Comparison of ENCODE assay signal across 25 mouse cellular contexts in genomic region chr2:164466787-164467186, GRCm38 (mm10). TPM values are rescaled to one million over a fixed set of nuclear protein-coding genes. Genes with fewer than 3 reads are reported as not detected.
DNase-seq lines count a peak whose midpoint lies in the region; ATAC-seq and TF ChIP-seq lines count a peak whose summit lies in the region.
"Had no signal": no experiment of that assay in that cellular context is flagged by ENCODE, and none has a peak within 500 bp of the region (broad histone marks: within the 10 kb centered on the region; RNA-seq: fewer than 3 reads in every experiment).

No protein-coding gene starts in this region.

- DNase-seq in G1E (ENCODE audit: low spot score): peak; percentile 57
- peak; percentile 84 for DNase-seq in MEL (ENCODE audit: low read depth, low spot score)
- no peak for DNase-seq in liver, embryonic 14.5 days (ENCODE audit: low read depth in 3 of 3, low spot score in 3 of 3)
- no peak for DNase-seq in thymus, adult 18-20 months
- DNase-seq: adrenal gland, postnatal 10 days; cerebellum, adult 18-20 months; cerebellum, adult 9-11 months; cerebellum, postnatal 36 days; gastrocnemius, postnatal 14 days had no signal

- no peak overlapping the region for H3K4me2 ChIP-seq in liver, embryonic 14.5 days (ENCODE audit: low read depth)
- no peak overlapping the region for H3K4me2 ChIP-seq in hindbrain, embryonic 13.5 days
- H3K4me2 ChIP-seq: embryonic facial prominence, embryonic 13.5 days; forebrain, embryonic 12.5 days; heart, embryonic 12.5 days; hindbrain, embryonic 15.5 days had no signal

- H3K79me2 ChIP-seq in MEL (ENCODE audit: control insufficient read depth, insufficient read depth, low read length, poor library complexity): peaks cover 12% of the 10 kb centered on the region

- H3K4me1 ChIP-seq in G1E (ENCODE audit: insufficient read depth, low read depth, low read length) (peaks cover 84% of the 10 kb centered on the region), MEL (ENCODE audit: control insufficient read depth in 1 of 2, insufficient read depth in 2 of 2, low read length in 2 of 2) (peaks cover 14 to 22% of the 10 kb centered on the region in 2 experiments; a peak in 3 of 4 replicates)
- H3K4me1 ChIP-seq in liver, embryonic 14.5 days (replicated peaks; ENCODE audit: control insufficient read depth in 2 of 2, insufficient read depth in 2 of 2, low read length in 1 of 2): peaks cover 4 to 11% of the 10 kb centered on the region in 2 experiments
- peaks cover 15% of the 10 kb centered on the region for H3K4me1 ChIP-seq in hindbrain, embryonic 13.5 days (replicated peaks)

- 44% methylated on average over 5 of the region's 5 CpGs for WGBS in liver, embryonic 14.5 days (ENCODE audit: insufficient replicate concordance)
- WGBS in hindbrain, embryonic 13.5 days: 92% methylated on average over 5 of the region's 5 CpGs

- peak; percentile 88 for ATAC-seq in G1E (ENCODE audit: extremely low read depth, insufficient number of reproducible peaks, low FRiP score, poor library complexity, severe bottlenecking)
- ATAC-seq in liver, embryonic 14.5 days (ENCODE audit: insufficient read depth): peak; percentile 67
- ATAC-seq in megakaryocyte-erythroid progenitor cell, adult 5-6 weeks (replicated peaks; ENCODE audit: low FRiP score, low TSS enrichment, poor library complexity, severe bottlenecking): peak; percentile 69
- ATAC-seq in hindbrain, embryonic 13.5 days (ENCODE audit: low FRiP score): no peak
- ATAC-seq: forebrain, embryonic 16.5 days had no signal

- no peaks in the 10 kb centered on the region for H3K27me3 ChIP-seq in G1E (ENCODE audit: insufficient read depth, low read length)
- H3K27me3 ChIP-seq in MEL (ENCODE audit: control insufficient read depth in 1 of 2, insufficient read depth in 2 of 2, low read length in 2 of 2): no peaks in the 10 kb centered on the region
- H3K27me3 ChIP-seq in liver, embryonic 14.5 days (ENCODE audit: control insufficient read depth, insufficient read depth, low read length): no peaks in the 10 kb centered on the region
- no peaks in the 10 kb centered on the region for H3K27me3 ChIP-seq in hindbrain, embryonic 13.5 days
- H3K27me3 ChIP-seq: embryonic facial prominence, embryonic 13.5 days; forebrain, embryonic 12.5 days; heart, embryonic 12.5 days; hindbrain, embryonic 15.5 days had no signal

- TF ChIP-seq CTCF in G1E (IDR thresholded peaks at IDR 0.05; ENCODE audit: low read depth, low read length) (no peak), MEL (IDR thresholded peaks at IDR 0.05 in 2 of 3, conservative IDR thresholded peaks at IDR 0.05 in 1 of 3; ENCODE audit: control insufficient read depth in 1 of 3, insufficient read depth in 1 of 3, low read depth in 2 of 3, low read length in 3 of 3, poor library complexity in 1 of 3, severe bottlenecking in 1 of 3) (no peak)
- no peak for TF ChIP-seq CTCF in liver, embryonic 14.5 days (IDR thresholded peaks at IDR 0.05; ENCODE audit: low read depth)

- peak overlapping the region; percentile 31 for H3K9ac ChIP-seq in MEL (ENCODE audit: control insufficient read depth, low read depth, low read length, poor library complexity, severe bottlenecking)
- no peak overlapping the region for H3K9ac ChIP-seq in liver, embryonic 14.5 days (replicated peaks)
- no peak overlapping the region for H3K9ac ChIP-seq in hindbrain, embryonic 13.5 days
- H3K9ac ChIP-seq: embryonic facial prominence, embryonic 13.5 days; forebrain, embryonic 12.5 days; heart, embryonic 12.5 days; hindbrain, embryonic 15.5 days had no signal

- no peaks in the 10 kb centered on the region for H3K9me3 ChIP-seq in G1E (replicated peaks)
- H3K9me3 ChIP-seq in MEL (replicated peaks; ENCODE audit: insufficient read depth, low read length): no peaks in the 10 kb centered on the region
- no peaks in the 10 kb centered on the region for H3K9me3 ChIP-seq in liver, embryonic 14.5 days (ENCODE audit: control insufficient read depth, low read length)
- no peaks in the 10 kb centered on the region for H3K9me3 ChIP-seq in hindbrain, embryonic 13.5 days
- H3K9me3 ChIP-seq: embryonic facial prominence, embryonic 13.5 days; forebrain, embryonic 12.5 days; heart, embryonic 12.5 days; hindbrain, embryonic 10.5 days; hindbrain, embryonic 15.5 days had no signal

- peak; percentile 55 to 86 for TF ChIP-seq EP300 in MEL (IDR thresholded peaks at IDR 0.05; ENCODE audit: low read depth in 1 of 2, low read length in 2 of 2)
- TF ChIP-seq EP300 in liver, embryonic 14.5 days (IDR thresholded peaks at IDR 0.05; ENCODE audit: low read depth): peak; percentile 39; the same call in 1 of the 2 replicates

- H3K27ac ChIP-seq in MEL (ENCODE audit: control insufficient read depth, low read depth, low read length): peak overlapping the region; percentile 88
- H3K27ac ChIP-seq in liver, embryonic 14.5 days: no peak overlapping the region
- no peak overlapping the region for H3K27ac ChIP-seq in hindbrain, embryonic 13.5 days
- H3K27ac ChIP-seq: embryonic facial prominence, embryonic 13.5 days; forebrain, embryonic 12.5 days; hindbrain, embryonic 10.5 days; hindbrain, embryonic 15.5 days had no signal

- TF ChIP-seq POLR2A in MEL (IDR thresholded peaks at IDR 0.05; ENCODE audit: control insufficient read depth in 1 of 2, insufficient read depth in 1 of 2, low read depth in 1 of 2, low read length in 2 of 2, poor library complexity in 1 of 2): no peak

- H3K36me3 ChIP-seq in G1E (replicated peaks) (peaks cover 88% of the 10 kb centered on the region), MEL (ENCODE audit: control insufficient read depth in 1 of 2, insufficient read depth in 2 of 2, low read length in 2 of 2) (peaks cover 0 to 25% of the 10 kb centered on the region in 2 experiments; a peak in 2 of 4 replicates)
- H3K36me3 ChIP-seq in liver, embryonic 14.5 days (replicated peaks; ENCODE audit: control insufficient read depth, insufficient read depth, low read depth): peaks cover 8% of the 10 kb centered on the region
- peaks cover 81% of the 10 kb centered on the region for H3K36me3 ChIP-seq in hindbrain, embryonic 13.5 days

- peak overlapping the region; percentile 64; the same call in 1 of the 2 replicates for H3K4me3 ChIP-seq in G1E (ENCODE audit: low read depth, low read length)
- 0 out of 4 replicates have a peak overlapping the region, but pooled peaks of 1 of the 2 experiments have one; percentile 8 for H3K4me3 ChIP-seq in MEL (ENCODE audit: control insufficient read depth in 1 of 2, insufficient read depth in 1 of 2, low read depth in 2 of 2, low read length in 2 of 2)
- no peak overlapping the region for H3K4me3 ChIP-seq in liver, embryonic 14.5 days (ENCODE audit: insufficient read depth in 1 of 2, low read depth in 2 of 2, low read length in 2 of 2)
- H3K4me3 ChIP-seq in hindbrain, embryonic 13.5 days: no peak overlapping the region
- H3K4me3 ChIP-seq: embryonic facial prominence, embryonic 13.5 days; forebrain, embryonic 12.5 days; heart, embryonic 12.5 days; hindbrain, embryonic 10.5 days; hindbrain, embryonic 15.5 days had no signal

- no peak for TF ChIP-seq RAD21 in MEL (IDR thresholded peaks at IDR 0.05; ENCODE audit: low read depth, low read length)

RNA-seq across cellular contexts. Expression of gene Gm20458, which starts 6.0 kb away (rescaled TPM):
- total RNA-seq in G1E (2014; fragmentation: Nextera tagmentation): not detected in 2 replicates
- total RNA-seq in G1E (2017): 13.4 and 13.5 TPM in 2 replicates
- 4.6 and 5.5 TPM in 2 replicates for polyA plus RNA-seq in G1E (2012)
- 1.0 TPM in 1 of 2 replicates, not detected in the other for total RNA-seq in MEL (2012; rRNA removed)
- 10 to 100 TPM in 1 of 2 experiments, not detected in 1; 19.2 TPM for polyA plus RNA-seq in MEL (2012; ENCODE audit: insufficient read depth in 1 of 2, insufficient read length in 2 of 2, low read depth in 1 of 2, low replicate concordance in 2 of 2, missing spikeins in 1 of 2)
- polyA plus RNA-seq in liver, embryonic 14.5 days (2012; rRNA removed): 0.13 and 1.7 TPM in 2 replicates
- 1.9 and 5.9 TPM in 2 replicates for polyA plus RNA-seq in liver, embryonic 14.5 days (2014; fragmentation: Nextera tagmentation; extraction: Ambion mirVana)
- total RNA-seq in megakaryocyte-erythroid progenitor cell, adult 5-6 weeks (2014; fragmentation: Nextera tagmentation): not detected in 2 replicates
- total RNA-seq in megakaryocyte-erythroid progenitor cell, adult 5-6 weeks (2017): not detected in 2 replicates
- polyA plus RNA-seq in hindbrain, embryonic 13.5 days (2015; fragmentation: Nextera tagmentation; extraction: Ambion mirVana): 5.0 and 5.9 TPM in 2 replicates
- total RNA-seq: ES-E14 had no signal

RNA-seq across cellular contexts. Expression of gene Trp53tg5, which starts 6.7 kb away (rescaled TPM):
- total RNA-seq in G1E (2014; fragmentation: Nextera tagmentation) (not detected in 2 replicates), G1E (2017) (0.29 TPM in 1 of 2 replicates, not detected in the other), MEL (2012; rRNA removed) (not detected in 2 replicates)
- polyA plus RNA-seq in G1E (2012) (not detected in 2 replicates), MEL (2012; ENCODE audit: insufficient read depth in 1 of 2, insufficient read length in 2 of 2, low read depth in 1 of 2, low replicate concordance in 2 of 2, missing spikeins in 1 of 2) (under 1 TPM in 1 of 2 experiments, not detected in 1; 0.13 TPM)
- not detected in 2 replicates for polyA plus RNA-seq in liver, embryonic 14.5 days (2012; rRNA removed)
- not detected in 2 replicates for polyA plus RNA-seq in liver, embryonic 14.5 days (2014; fragmentation: Nextera tagmentation; extraction: Ambion mirVana)
- not detected in 2 replicates for total RNA-seq in megakaryocyte-erythroid progenitor cell, adult 5-6 weeks (2014; fragmentation: Nextera tagmentation)
- total RNA-seq in megakaryocyte-erythroid progenitor cell, adult 5-6 weeks (2017): not detected in 2 replicates
- polyA plus RNA-seq in hindbrain, embryonic 13.5 days (2015; fragmentation: Nextera tagmentation; extraction: Ambion mirVana): 0.18 TPM in 1 of 2 replicates, not detected in the other
- total RNA-seq: adrenal gland, postnatal 10 days; adrenal gland, postnatal 4 days; gastrocnemius, adult 18-20 months; gastrocnemius, postnatal 14 days; heart, adult 8-10 months; heart, postnatal 25 days had no signal
- polyA plus RNA-seq: brain, embryonic 14.5 days; embryonic facial prominence, embryonic 13.5 days; forebrain, embryonic 12.5 days; forebrain, embryonic 16.5 days; gonadal fat pad, adult 2 months; heart, embryonic 16.5 days; hindbrain, embryonic 10.5 days; hindbrain, embryonic 15.5 days had no signal

RNA-seq across cellular contexts. Expression of gene Sys1, which starts 10.0 kb away (rescaled TPM):
- total RNA-seq in G1E (2014; fragmentation: Nextera tagmentation) (35.8 and 37.0 TPM in 2 replicates), G1E (2017) (50.6 and 75.5 TPM in 2 replicates), MEL (2012; rRNA removed) (94.3 and 96.5 TPM in 2 replicates)
- polyA plus RNA-seq in G1E (2012) (122 and 142 TPM in 2 replicates), MEL (2012; ENCODE audit: insufficient read depth in 1 of 2, insufficient read length in 2 of 2, low read depth in 1 of 2, low replicate concordance in 2 of 2, missing spikeins in 1 of 2) (10 to 100 TPM in 1 of 2 experiments, not detected in 1; 85.8 TPM)
- polyA plus RNA-seq in liver, embryonic 14.5 days (2012; rRNA removed): 15.9 and 20.6 TPM in 2 replicates
- 30.7 TPM in 2 replicates for polyA plus RNA-seq in liver, embryonic 14.5 days (2014; fragmentation: Nextera tagmentation; extraction: Ambion mirVana)
- total RNA-seq in megakaryocyte-erythroid progenitor cell, adult 5-6 weeks (2014; fragmentation: Nextera tagmentation): 25.7 and 26.7 TPM in 2 replicates
- 10.9 and 16.0 TPM in 2 replicates for total RNA-seq in megakaryocyte-erythroid progenitor cell, adult 5-6 weeks (2017)
- polyA plus RNA-seq in hindbrain, embryonic 13.5 days (2015; fragmentation: Nextera tagmentation; extraction: Ambion mirVana): 84.3 and 85.3 TPM in 2 replicates

RNA-seq across cellular contexts. Expression of gene Dbndd2, which starts 19.1 kb away (rescaled TPM):
- total RNA-seq in G1E (2014; fragmentation: Nextera tagmentation) (6.2 and 11.7 TPM in 2 replicates), G1E (2017) (5.5 and 8.9 TPM in 2 replicates), MEL (2012; rRNA removed) (11.9 and 13.1 TPM in 2 replicates)
- polyA plus RNA-seq in G1E (2012) (22.3 and 25.1 TPM in 2 replicates), MEL (2012; ENCODE audit: insufficient read depth in 1 of 2, insufficient read length in 2 of 2, low read depth in 1 of 2, low replicate concordance in 2 of 2, missing spikeins in 1 of 2) (1 to 10 TPM in 1 of 2 experiments, not detected in 1; 6.9 TPM)
- polyA plus RNA-seq in liver, embryonic 14.5 days (2012; rRNA removed): 4.0 and 5.8 TPM in 2 replicates
- 1.4 and 4.0 TPM in 2 replicates for polyA plus RNA-seq in liver, embryonic 14.5 days (2014; fragmentation: Nextera tagmentation; extraction: Ambion mirVana)
- 2.4 TPM in 2 replicates for total RNA-seq in megakaryocyte-erythroid progenitor cell, adult 5-6 weeks (2014; fragmentation: Nextera tagmentation)
- total RNA-seq in megakaryocyte-erythroid progenitor cell, adult 5-6 weeks (2017): 2.9 TPM in 1 of 2 replicates, not detected in the other
- polyA plus RNA-seq in hindbrain, embryonic 13.5 days (2015; fragmentation: Nextera tagmentation; extraction: Ambion mirVana): 12.0 and 13.8 TPM in 2 replicates

RNA-seq across cellular contexts. Expression of gene Sdc4, which starts 23.1 kb away (rescaled TPM):
- not detected in 2 replicates for total RNA-seq in G1E (2014; fragmentation: Nextera tagmentation)
- 0.11 TPM in 1 of 2 replicates, not detected in the other for total RNA-seq in G1E (2017)
- not detected in 2 replicates for polyA plus RNA-seq in G1E (2012)
- total RNA-seq in MEL (2012; rRNA removed): not detected in 2 replicates
- not detected for polyA plus RNA-seq in MEL (2012; ENCODE audit: insufficient read depth in 1 of 2, insufficient read length in 2 of 2, low read depth in 1 of 2, low replicate concordance in 2 of 2, missing spikeins in 1 of 2)
- polyA plus RNA-seq in liver, embryonic 14.5 days (2012; rRNA removed): 9.7 and 10.8 TPM in 2 replicates
- 23.8 and 25.4 TPM in 2 replicates for polyA plus RNA-seq in liver, embryonic 14.5 days (2014; fragmentation: Nextera tagmentation; extraction: Ambion mirVana)
- total RNA-seq in megakaryocyte-erythroid progenitor cell, adult 5-6 weeks (2014; fragmentation: Nextera tagmentation): 1.0 and 5.3 TPM in 2 replicates
- total RNA-seq in megakaryocyte-erythroid progenitor cell, adult 5-6 weeks (2017): 0.23 and 1.3 TPM in 2 replicates
- polyA plus RNA-seq in hindbrain, embryonic 13.5 days (2015; fragmentation: Nextera tagmentation; extraction: Ambion mirVana): 9.0 and 9.7 TPM in 2 replicates

Comparison
In these comparisons a context has a peak if more than half of its experiments do, and no peak if none do; other contexts are left out.
1. DNase-seq: peak in G1E (single experiment) and MEL (single experiment); none in liver, embryonic 14.5 days (0 of 3) and thymus, adult 18-20 months (0 of 2).